Mouse (Mus musculus): ENCODE measurements around the gene Nudt3. TPM values are rescaled to one million over a fixed set of nuclear protein-coding genes. Genes with fewer than 3 reads are reported as not detected.
A peak's percentile ranks its signal among the peaks of the same experiment; 100 is the strongest.

The Nudt3 gene
- polyA plus RNA-seq, 1 experiment, result 142 TPM

DNA sequence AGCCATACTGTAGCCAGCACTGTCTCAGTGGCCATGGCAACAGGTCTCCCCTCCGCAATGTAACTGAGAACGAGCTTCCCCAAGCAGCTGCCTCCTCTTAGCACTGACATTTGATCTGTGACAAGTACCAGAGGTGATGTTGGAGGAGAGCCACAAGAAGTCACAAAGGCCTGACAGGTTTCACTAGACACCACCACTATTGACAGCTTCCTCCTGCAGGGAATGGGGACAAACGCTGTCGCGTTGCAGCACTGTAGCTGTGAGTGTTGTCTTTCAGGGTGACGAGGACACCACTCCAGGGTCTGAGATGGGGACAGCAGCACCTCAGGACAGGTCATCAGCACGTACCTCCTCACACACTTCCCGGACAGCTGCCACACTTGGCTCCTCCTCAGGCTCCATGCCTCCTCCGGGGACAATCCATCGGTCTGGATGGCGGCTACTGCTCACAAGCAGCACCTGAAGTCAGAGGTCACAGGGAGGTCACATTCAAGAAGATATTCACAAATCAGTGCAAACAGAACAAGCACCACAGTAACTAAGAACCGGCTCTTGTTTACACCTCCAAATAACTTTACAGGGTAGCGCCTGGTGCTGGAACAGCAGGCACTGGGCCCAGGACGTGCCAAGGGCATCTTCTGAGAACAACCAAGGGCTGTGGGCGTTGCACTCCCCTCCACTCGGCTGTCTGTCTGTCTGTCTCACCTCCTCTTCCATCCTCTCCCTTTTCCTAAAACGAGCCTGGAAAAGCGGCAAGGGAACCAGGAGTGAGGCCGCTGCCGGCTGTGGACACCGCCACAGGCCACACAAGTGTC lies 26.7 kb downstream of the Nudt3 start:
- no peak overlapping the region for H3K4me3 ChIP-seq
- H3K4me2 ChIP-seq (ENCODE audit: low read depth), result no peak overlapping the region

DNA sequence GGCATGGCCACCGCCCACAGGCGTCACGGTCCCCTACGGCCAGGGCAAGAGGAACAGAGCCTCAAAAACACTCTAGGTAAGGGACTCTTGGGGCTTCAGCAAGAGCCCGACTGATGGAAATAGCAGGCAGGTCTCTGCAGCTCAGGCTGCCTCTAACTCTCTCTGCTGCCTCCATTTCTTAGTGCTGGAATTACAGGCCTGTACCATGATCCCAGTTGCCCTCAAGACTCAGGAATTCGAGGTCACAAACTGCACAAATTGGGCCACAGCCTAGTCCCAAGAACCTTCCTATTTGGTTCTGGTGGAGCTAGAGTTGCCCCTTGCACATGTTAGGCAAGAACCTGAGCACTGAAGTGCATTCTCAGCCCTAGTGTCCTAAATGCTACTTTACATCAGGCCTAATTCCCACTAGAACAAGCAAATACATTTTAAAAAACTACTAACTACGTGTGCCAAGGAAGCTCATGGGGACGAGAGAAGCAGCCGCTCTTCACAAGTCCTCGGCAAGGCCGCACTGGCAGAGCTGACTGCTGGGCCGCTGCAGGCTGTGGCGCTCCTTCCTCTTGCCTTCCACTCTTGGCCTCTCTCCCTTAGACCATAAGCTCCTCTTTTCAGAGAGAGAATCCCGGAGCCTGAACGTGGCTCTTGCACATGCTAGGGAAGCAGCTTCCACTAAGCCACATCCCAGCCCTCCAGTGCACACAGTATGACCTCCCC lies 27.5 kb downstream of the Nudt3 start:
- Histone ChIP-seq H3K4me2 (ENCODE audit: low read depth) (no peak overlapping the region), H3K79me2 (ENCODE audit: control insufficient read depth, insufficient read depth) (peaks cover 37% of the 10 kb centered on the region)

More for the DNA sequence above, 26.7 kb downstream of the Nudt3 start:
- Histone ChIP-seq H3K27me3 (ENCODE audit: control insufficient read depth, insufficient read depth, insufficient read length) (no peaks in the 10 kb centered on the region), H3K36me3 (ENCODE audit: control insufficient read depth, insufficient read depth) (peaks cover 6% of the 10 kb centered on the region), H3ac (ENCODE audit: control insufficient read depth, insufficient read length) (no peak overlapping the region), H3K79me2 (ENCODE audit: control insufficient read depth, insufficient read depth) (peaks cover 45% of the 10 kb centered on the region)
- peak in 1 of 3 experiments; percentile 61 for TF ChIP-seq MYOD1 (IDR thresholded peaks at IDR 0.05; ENCODE audit: control insufficient read depth in 1 of 3, insufficient read length in 2 of 3, low read depth in 2 of 3)
- no peak for TF ChIP-seq CEBPB (IDR thresholded peaks at IDR 0.05; ENCODE audit: insufficient read depth, poor library complexity, severe bottlenecking)
- TF ChIP-seq MYOG (IDR thresholded peaks at IDR 0.05; ENCODE audit: control insufficient read depth in 1 of 3, insufficient read depth in 1 of 3, insufficient read length in 2 of 3, low read depth in 2 of 3), result peak in 1 of 3 experiments; percentile 5
- no peak for TF ChIP-seq POLR2A (IDR thresholded peaks at IDR 0.05; ENCODE audit: insufficient read length, low read depth)

DNA sequence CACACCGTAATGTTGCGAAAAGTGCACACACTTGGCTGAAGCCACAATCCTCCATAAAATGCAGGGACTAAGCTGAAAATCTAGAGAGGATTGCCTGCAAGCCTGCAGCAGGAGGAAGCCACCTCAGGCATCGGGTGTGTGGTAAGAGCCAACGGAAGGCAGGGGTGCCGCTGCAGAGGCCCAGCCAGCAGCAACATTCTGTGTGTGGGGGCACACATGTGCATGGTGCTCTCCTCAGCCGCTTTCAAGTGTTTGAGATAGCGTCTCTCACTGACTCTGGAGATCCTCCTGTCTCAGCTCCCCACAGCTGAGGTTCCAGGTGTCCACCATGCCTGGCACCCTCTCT lies 30.8 kb downstream of the Nudt3 start:
- no peak overlapping the region for H3ac ChIP-seq (ENCODE audit: control insufficient read depth, insufficient read length)

More for the DNA sequence above, 27.5 kb downstream of the Nudt3 start:
- H3K4me3 ChIP-seq, result no peak overlapping the region
- TF ChIP-seq MYOD1 (IDR thresholded peaks at IDR 0.05; ENCODE audit: control insufficient read depth in 1 of 3, insufficient read length in 2 of 3, low read depth in 2 of 3), result no peak
- TF ChIP-seq TCF3 (IDR thresholded peaks at IDR 0.05; ENCODE audit: insufficient read length, low read depth), result no peak
- TF ChIP-seq POLR2AphosphoS2 (IDR thresholded peaks at IDR 0.05; ENCODE audit: insufficient read length, low read depth), result no peak
- TF ChIP-seq POLR2A (IDR thresholded peaks at IDR 0.05; ENCODE audit: insufficient read length, low read depth), result no peak
- no peak for TF ChIP-seq CEBPB (IDR thresholded peaks at IDR 0.05; ENCODE audit: insufficient read depth, poor library complexity, severe bottlenecking)
- TF ChIP-seq TCF12 (IDR thresholded peaks at IDR 0.05; ENCODE audit: insufficient read depth, poor library complexity, severe bottlenecking), result no peak
- TF ChIP-seq SRF (IDR thresholded peaks at IDR 0.05; ENCODE audit: control insufficient read depth, insufficient read length, low read depth), result no peak
- TF ChIP-seq USF1 (IDR thresholded peaks at IDR 0.05; ENCODE audit: low read depth), result no peak
- TF ChIP-seq REST (IDR thresholded peaks at IDR 0.05; ENCODE audit: insufficient read depth, insufficient read length), result no peak
- no peak for TF ChIP-seq E2F4 (IDR thresholded peaks at IDR 0.05; ENCODE audit: insufficient read depth)
- TF ChIP-seq MYOG (IDR thresholded peaks at IDR 0.05; ENCODE audit: control insufficient read depth in 1 of 3, insufficient read depth in 1 of 3, insufficient read length in 2 of 3, low read depth in 2 of 3), result no peak
- no peak for TF ChIP-seq MAX (IDR thresholded peaks at IDR 0.05; ENCODE audit: low read depth)
- H3K27me3 ChIP-seq (ENCODE audit: control insufficient read depth, insufficient read depth, insufficient read length), result no peaks in the 10 kb centered on the region
- peaks cover 6% of the 10 kb centered on the region for H3K36me3 ChIP-seq (ENCODE audit: control insufficient read depth, insufficient read depth)
- H3ac ChIP-seq (ENCODE audit: control insufficient read depth, insufficient read length), result no peak overlapping the region

GRCm38 (mm10) chr17:27591826-27592564 lies 31.3 kb downstream of the Nudt3 start:
- Histone ChIP-seq H3K36me3 (ENCODE audit: control insufficient read depth, insufficient read depth) (peaks cover 6% of the 10 kb centered on the region), H3K79me2 (ENCODE audit: control insufficient read depth, insufficient read depth) (peaks cover 18% of the 10 kb centered on the region), H3K27me3 (ENCODE audit: control insufficient read depth, insufficient read depth, insufficient read length) (no peaks in the 10 kb centered on the region), H3K4me2 (ENCODE audit: low read depth) (no peak overlapping the region), H3ac (ENCODE audit: control insufficient read depth, insufficient read length) (no peak overlapping the region), H3K4me3 (no peak overlapping the region)
- TF ChIP-seq POLR2A (IDR thresholded peaks at IDR 0.05; ENCODE audit: insufficient read length, low read depth) (no peak), USF1 (IDR thresholded peaks at IDR 0.05; ENCODE audit: low read depth) (no peak), CEBPB (IDR thresholded peaks at IDR 0.05; ENCODE audit: insufficient read depth, poor library complexity, severe bottlenecking) (no peak), POLR2AphosphoS2 (IDR thresholded peaks at IDR 0.05; ENCODE audit: insufficient read length, low read depth) (no peak), MYOG (IDR thresholded peaks at IDR 0.05; ENCODE audit: control insufficient read depth in 1 of 3, insufficient read depth in 1 of 3, insufficient read length in 2 of 3, low read depth in 2 of 3) (no peak), TCF12 (IDR thresholded peaks at IDR 0.05; ENCODE audit: insufficient read depth, poor library complexity, severe bottlenecking) (no peak), MAX (IDR thresholded peaks at IDR 0.05; ENCODE audit: low read depth) (no peak), REST (IDR thresholded peaks at IDR 0.05; ENCODE audit: insufficient read depth, insufficient read length) (no peak), E2F4 (IDR thresholded peaks at IDR 0.05; ENCODE audit: insufficient read depth) (no peak), TCF3 (IDR thresholded peaks at IDR 0.05; ENCODE audit: insufficient read length, low read depth) (no peak), MYOD1 (IDR thresholded peaks at IDR 0.05; ENCODE audit: control insufficient read depth in 1 of 3, insufficient read length in 2 of 3, low read depth in 2 of 3) (no peak), SRF (IDR thresholded peaks at IDR 0.05; ENCODE audit: control insufficient read depth, insufficient read length, low read depth) (no peak)

More for the DNA sequence above, 30.8 kb downstream of the Nudt3 start:
- H3K4me3 ChIP-seq, result no peak overlapping the region
- H3K4me2 ChIP-seq (ENCODE audit: low read depth), result no peak overlapping the region
- H3K27me3 ChIP-seq (ENCODE audit: control insufficient read depth, insufficient read depth, insufficient read length), result no peaks in the 10 kb centered on the region
- TF ChIP-seq MYOD1 (IDR thresholded peaks at IDR 0.05; ENCODE audit: control insufficient read depth in 1 of 3, insufficient read length in 2 of 3, low read depth in 2 of 3) (peak in 1 of 3 experiments; percentile 3), REST (IDR thresholded peaks at IDR 0.05; ENCODE audit: insufficient read depth, insufficient read length) (no peak)
- H3K79me2 ChIP-seq (ENCODE audit: control insufficient read depth, insufficient read depth), result peaks cover 18% of the 10 kb centered on the region
- H3K36me3 ChIP-seq (ENCODE audit: control insufficient read depth, insufficient read depth), result peaks cover 6% of the 10 kb centered on the region
